Mouse (Mus musculus) brain, embryonic 14.5 days (tissue): ENCODE results near the gene Nufip1.

Experiments
- CTCF ChIP-seq: fragments of 200-500 bp; IDR thresholded peaks from 2 replicates; pipeline ENCODE4 v1.5.1; 2012; ENCODE audit warnings: inconsistent platforms, mild to moderate bottlenecking, moderate library complexity, borderline replicate concordance; ENCODE audit not compliant: insufficient read depth, insufficient read length; ENCODE audit errors: extremely low read depth
- POLR2A ChIP-seq: fragments of 200-500 bp; IDR thresholded peaks from 2 replicates; pipeline ENCODE4 v1.6.1; 2012; ENCODE audit warnings: mild to moderate bottlenecking, inconsistent platforms, borderline replicate concordance; ENCODE audit not compliant: poor library complexity, insufficient read depth, insufficient read length, severe bottlenecking; ENCODE audit errors: extremely low read depth

GRCm38 (mm10) chr14:76175808-76176207 lies 65.1 kb downstream of the Nufip1 start:
- no peak for TF ChIP-seq CTCF
- no peak for TF ChIP-seq POLR2A
